Mouse (Mus musculus): ENCODE measurements around the gene Prg3. TPM values are rescaled to one million over a fixed set of nuclear protein-coding genes. Genes with fewer than 3 reads are reported as not detected.

The Prg3 gene
- polyA plus RNA-seq (2017; shearing (Covaris generic)): under 1 TPM; 0.29 to 0.43 TPM

DNA sequence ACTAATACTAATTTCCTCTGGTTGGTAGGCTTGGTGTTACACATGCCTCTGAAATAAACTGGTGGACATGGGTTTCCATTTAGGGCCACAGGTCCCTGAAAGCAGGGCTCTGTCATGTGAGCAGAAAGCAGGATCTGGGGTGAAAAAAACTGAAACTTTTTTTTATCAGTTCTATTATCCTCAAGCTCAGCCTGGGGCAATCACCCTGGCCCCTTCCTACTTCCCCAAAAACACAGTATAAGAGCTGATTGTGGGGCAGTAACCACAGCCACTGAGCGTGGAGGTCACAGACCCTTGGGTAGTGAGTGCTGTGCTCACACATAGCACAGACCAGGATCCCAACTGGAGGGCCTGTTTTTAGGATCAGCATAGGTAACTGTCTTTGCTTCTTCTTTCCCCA, at the start of gene Prg3:
TSS of gene Prg3 (plus strand) at position 286 of the 400 bp plus-strand sequence.

DNA sequence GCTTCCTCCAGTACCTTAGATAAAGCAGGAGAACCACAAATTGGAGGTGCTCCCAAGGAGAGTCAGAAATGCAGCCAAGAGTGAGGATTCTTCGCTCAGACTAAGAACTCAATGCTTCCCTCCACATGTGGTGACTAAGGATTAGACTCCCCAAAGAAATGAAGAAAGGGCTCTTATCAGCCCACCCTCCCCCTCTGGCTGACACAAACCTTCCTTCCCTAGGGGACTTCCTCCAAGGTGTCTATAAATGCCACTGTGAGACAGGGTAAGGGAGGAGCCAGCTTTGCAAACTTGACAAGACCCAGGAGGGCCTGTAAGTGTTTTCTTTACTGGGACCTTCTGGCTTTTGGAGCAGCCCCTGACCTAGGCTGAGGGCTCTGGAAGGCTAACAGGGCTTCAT, 7.8 kb upstream of the Prg3 start, which contains the start of gene Prg2:
TSS of gene Prg2 (plus strand) at position 274 of the 400 bp plus-strand sequence.

GRCm38 (mm10) chr2:85037047-85038026, 49.3 kb downstream of the Prg3 start, which contains the start of the genes Ssrp1 and P2rx3:
Ssrp1 (plus strand) TSS chr2:85037234.
P2rx3 (minus strand) TSS chr2:85037462.

Other genes starting within 250 kb of the Prg3 start
- gene Gm19426, start 244.6 kb upstream of the Prg3 start, polyA plus RNA-seq (2017; shearing (Covaris generic)): not detected
- gene Serping1, start 212.8 kb upstream of the Prg3 start, polyA plus RNA-seq (2017; shearing (Covaris generic)): not detected
- 10 to 100 TPM; 23.1 to 71.4 TPM for gene Ube2l6, start 189.4 kb upstream of the Prg3 start, polyA plus RNA-seq (2017; shearing (Covaris generic))
- under 1 TPM in 1 of 2 experiments, not detected in 1; 0.16 TPM for gene Smtnl1, start 165.6 kb upstream of the Prg3 start, polyA plus RNA-seq (2017; shearing (Covaris generic))
- gene Timm10, start 161.2 kb upstream of the Prg3 start, polyA plus RNA-seq (2017; shearing (Covaris generic)): 10 to 100 TPM; 21.9 to 43.6 TPM
- gene Slc43a1, start 149.4 kb upstream of the Prg3 start, polyA plus RNA-seq (2017; shearing (Covaris generic)): 1 to 10 TPM; 7.3 to 8.2 TPM
- not detected for gene Rtn4rl2, start 101.5 kb upstream of the Prg3 start, polyA plus RNA-seq (2017; shearing (Covaris generic))
- 10 to 100 TPM; 10.3 to 15.7 TPM for gene Slc43a3, start 51.6 kb upstream of the Prg3 start, polyA plus RNA-seq (2017; shearing (Covaris generic))
- 1 to 10 TPM; 7.7 to 8.3 TPM for gene Prg2, start 7.8 kb upstream of the Prg3 start, polyA plus RNA-seq (2017; shearing (Covaris generic))
- 100 to 1,000 TPM; 162 to 179 TPM for gene Ssrp1, start 49.0 kb downstream of the Prg3 start, polyA plus RNA-seq (2017; shearing (Covaris generic))
- 1 to 10 TPM in 1 of 2 experiments, not detected in 1; 2.1 TPM for gene P2rx3, start 49.2 kb downstream of the Prg3 start, polyA plus RNA-seq (2017; shearing (Covaris generic))
- 10 to 100 TPM in 1 of 2 experiments, 1 to 10 TPM in 1; 9.3 to 12.7 TPM for gene Tnks1bp1, start 59.8 kb downstream of the Prg3 start, polyA plus RNA-seq (2017; shearing (Covaris generic))
- under 1 TPM in 1 of 2 experiments, not detected in 1; 0.32 TPM for gene Aplnr, start 148.0 kb downstream of the Prg3 start, polyA plus RNA-seq (2017; shearing (Covaris generic))
- gene Lrrc55, start 209.0 kb downstream of the Prg3 start, polyA plus RNA-seq (2017; shearing (Covaris generic)): not detected

Measured in activated CD4-positive, CD25-positive, alpha-beta regulatory T cell (primary cell).